12 mouse cellular contexts compared by ENCODE assay signal in the genomic region with DNA sequence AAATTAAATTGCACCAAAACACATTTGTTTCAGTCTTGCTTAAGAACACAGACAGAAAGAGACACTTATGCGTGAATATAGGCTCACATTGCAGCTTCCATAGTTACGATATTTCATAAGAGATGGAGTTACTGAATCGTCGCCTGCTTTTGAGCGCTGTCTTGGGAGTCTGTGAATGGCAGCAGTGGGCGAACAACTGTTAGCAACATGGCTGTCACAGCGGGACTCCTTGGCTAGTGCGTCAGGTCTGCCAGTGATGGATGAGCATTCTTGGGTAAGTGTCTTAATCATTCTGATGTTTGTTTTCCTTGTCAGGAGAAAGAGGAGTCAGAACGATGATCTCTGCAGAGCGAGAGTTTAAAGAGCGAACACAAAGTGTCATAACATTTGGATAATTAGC. TPM values are rescaled to one million over a fixed set of nuclear protein-coding genes. Genes with fewer than 3 reads are reported as not detected.
A peak's percentile ranks its signal among the peaks of the same experiment; 100 is the strongest.
DNase-seq lines count a peak whose midpoint lies in the region; TF ChIP-seq lines count a peak whose summit lies in the region.
"Had no signal": no experiment of that assay in that cellular context is flagged by ENCODE, and none has a peak within 500 bp of the region (broad histone marks: within the 10 kb centered on the region; RNA-seq: fewer than 3 reads in every experiment).

No protein-coding gene starts in this region.

- H3K27ac ChIP-seq in left cerebral cortex, adult 2 months, result no peak overlapping the region
- H3K27ac ChIP-seq: embryonic facial prominence, embryonic 13.5 days; macrophage had no signal

- H3K4me3 ChIP-seq in left cerebral cortex, adult 2 months, result peak overlapping the region; percentile 16; the same call in 1 of the 2 replicates
- H3K4me3 ChIP-seq: embryonic facial prominence, embryonic 13.5 days had no signal

- DNase-seq in cerebellum, postnatal 36 days, result peak; percentile 4 to 6
- DNase-seq in cerebellum, adult 11 months, result no peak
- peak; percentile 47 to 53 for DNase-seq in right cerebral cortex, adult 2 months (ENCODE audit: low spot score in 2 of 2)
- no peak for DNase-seq in right cerebral cortex, postnatal 25 days
- no peak for DNase-seq in left cerebral cortex, adult 2 months (ENCODE audit: extremely low spot score in 1 of 2, low spot score in 2 of 2)
- DNase-seq in gastrocnemius, postnatal 14 days, result no peak
- DNase-seq in spleen, adult 18-20 months, result no peak
- no peak for DNase-seq in spleen, postnatal 4 days (ENCODE audit: low spot score in 2 of 2)
- DNase-seq: B cell, adult 2 months; heart, adult 11 months had no signal

- TF ChIP-seq CTCF in left cerebral cortex, adult 2 months (IDR thresholded peaks at IDR 0.05), result no peak

- intact Hi-C loops in left cerebral cortex, adult 2 months (cut with DNase I), result no loop called here
- intact Hi-C loops in gastrocnemius, postnatal 14 days (cut with DNase I; ENCODE audit: low total_unique reads), result no loop called here

RNA-seq across cellular contexts. Expression of gene Kcnc2, which starts 44.2 kb away (rescaled TPM):
- 10 to 100 TPM; 90.6 to 91.3 TPM for total RNA-seq in left cerebral cortex, adult 2 months (2021)
- under 1 TPM; 0.23 to 0.27 TPM for total RNA-seq in gastrocnemius, postnatal 14 days (2021)

Comparison
In these comparisons a context has a peak if more than half of its experiments do, and no peak if none do; other contexts are left out.
1. DNase-seq: peak in cerebellum, postnatal 36 days (2 of 2) and right cerebral cortex, adult 2 months (2 of 2); none in cerebellum, adult 11 months (single experiment), right cerebral cortex, postnatal 25 days (single experiment), left cerebral cortex, adult 2 months (0 of 2), gastrocnemius, postnatal 14 days (single experiment), spleen, adult 18-20 months (0 of 2) and spleen, postnatal 4 days (0 of 2).
2. RNA of gene Kcnc2, which starts 44.2 kb away (total RNA-seq): 90.6 to 91.3 TPM in left cerebral cortex, adult 2 months; 0.23 to 0.27 TPM in gastrocnemius, postnatal 14 days; every median in the first group is over 10 times any median in the second.